ENCODE assay signal across 8 mouse cellular contexts in genomic region chr9:41580067-41580466, GRCm38 (mm10).
DNase-seq lines count a peak whose midpoint lies in the region; ATAC-seq and TF ChIP-seq lines count a peak whose summit lies in the region.

No protein-coding gene starts in this region.

- H3K9ac ChIP-seq in forebrain, embryonic 13.5 days = peak overlapping the region; percentile 99

- TF ChIP-seq CTCF in left cerebral cortex, adult 2 months (IDR thresholded peaks at IDR 0.05) = no peak
- TF ChIP-seq CTCF in olfactory bulb, adult 2 months (IDR thresholded peaks at IDR 0.05; ENCODE audit: insufficient read depth, low read depth, low read length) = no peak

- ATAC-seq in forebrain, embryonic 13.5 days = peak; percentile 20; the same call in 1 of the 2 replicates
- no peak for ATAC-seq in inflammation-experienced regulatory T-cells, adult 6 months

- peak overlapping the region; percentile 74 for H3K4me3 ChIP-seq in left cerebral cortex, adult 2 months
- H3K4me3 ChIP-seq in forebrain, embryonic 13.5 days = peak overlapping the region; percentile 86
- H3K4me3 ChIP-seq in olfactory bulb, adult 2 months (ENCODE audit: insufficient read depth, low read depth, low read length) = peak overlapping the region; percentile 36

- peaks cover 37% of the 10 kb centered on the region for H3K4me1 ChIP-seq in forebrain, embryonic 13.5 days
- peaks cover 8% of the 10 kb centered on the region for H3K4me1 ChIP-seq in olfactory bulb, adult 2 months (ENCODE audit: control insufficient read depth, insufficient read depth, low read length)

- peak overlapping the region; percentile 95 for H3K27ac ChIP-seq in left cerebral cortex, adult 2 months
- peak overlapping the region; percentile 99 for H3K27ac ChIP-seq in forebrain, embryonic 13.5 days
- H3K27ac ChIP-seq in olfactory bulb, adult 2 months (ENCODE audit: insufficient read depth, low read depth, low read length) = peak overlapping the region; percentile 83

- TF ChIP-seq POLR2A in olfactory bulb, adult 2 months (IDR thresholded peaks at IDR 0.05; ENCODE audit: insufficient read depth, low read depth, low read length) = no peak

- WGBS in forebrain, embryonic 13.5 days = 1% methylated on average over 4 of the region's 4 CpGs
- 24% methylated on average over 4 of the region's 4 CpGs for WGBS in olfactory bulb, adult 2 months

- H3K36me3 ChIP-seq in forebrain, embryonic 13.5 days (ENCODE audit: poor library complexity, severe bottlenecking) = no peaks in the 10 kb centered on the region

- DNase-seq in left cerebral cortex, adult 2 months (ENCODE audit: extremely low spot score in 1 of 2, low spot score in 2 of 2) = no peak
- DNase-seq in left cerebral cortex, adult 18-20 months (ENCODE audit: low spot score in 2 of 2) = no peak
- peak; percentile 21 for DNase-seq in kidney, postnatal 10 days
- DNase-seq in layer of hippocampus, adult 9-11 months = no peak
- no peak for DNase-seq in gastrocnemius, adult 8-10 months (ENCODE audit: low spot score in 2 of 2)

- intact Hi-C loops in left cerebral cortex, adult 2 months (cut with DNase I) = loop anchor here (2.0 kb wide), 2 partner anchors 31 to 203 kb away; no protein-coding TSS in a partner anchor

- H3K9me3 ChIP-seq in forebrain, embryonic 13.5 days (replicated peaks) = no peaks in the 10 kb centered on the region

- peak overlapping the region; percentile 68 for H3K4me2 ChIP-seq in forebrain, embryonic 13.5 days

- H3K27me3 ChIP-seq in forebrain, embryonic 13.5 days = no peaks in the 10 kb centered on the region

Comparison
In these comparisons a context has a peak if more than half of its experiments do, and no peak if none do; other contexts are left out.
1. H3K4me3 ChIP-seq: peak in every context shown above with its lines; median percentile 86 in forebrain, embryonic 13.5 days; 74 in left cerebral cortex, adult 2 months; 36 in olfactory bulb, adult 2 months.